Mouse (Mus musculus) ES-Bruce4 (cell line): ENCODE results near the gene Ugt1a6a. TPM values are rescaled to one million over a fixed set of nuclear protein-coding genes. Genes with fewer than 3 reads are reported as not detected.
"Not testable (repeated sequence)": the region's sequence is repeated elsewhere in the genome, so short reads cannot be mapped to it uniquely, and the experiment has no call there.

Experiments used
- H3K27ac ChIP-seq: 2 replicates; pipeline ENCODE4 v1.5.1; 2012; ENCODE audit warnings: low read length, inconsistent platforms; ENCODE audit not compliant: insufficient read depth
- H3K27me3 ChIP-seq: 2 replicates; pipeline ENCODE4 v1.6.1; 2012; ENCODE audit warnings: mild to moderate bottlenecking, low read length, inconsistent platforms; ENCODE audit not compliant: control insufficient read depth, poor library complexity, insufficient read depth, severe bottlenecking
- H3K36me3 ChIP-seq: 2 replicates; pipeline ENCODE4 v1.6.1; 2012; ENCODE audit warnings: inconsistent platforms, mild to moderate bottlenecking, low read length, moderate library complexity; ENCODE audit not compliant: control insufficient read depth, poor library complexity, insufficient read depth, severe bottlenecking
- H3K4me1 ChIP-seq: one replicate; pipeline ENCODE4 v1.8.1; 2011; ENCODE audit warnings: low read length; ENCODE audit not compliant: control insufficient read depth, insufficient read depth
- H3K4me3 ChIP-seq: 2 replicates; pipeline ENCODE4 v1.5.1; 2011; ENCODE audit warnings: low read depth, mild to moderate bottlenecking, low read length
- H3K9ac ChIP-seq: 2 replicates; pipeline ENCODE4 v1.6.1; 2012; ENCODE audit warnings: low read depth, mild to moderate bottlenecking, inconsistent platforms; ENCODE audit not compliant: poor library complexity, severe bottlenecking
- H3K9me3 ChIP-seq: replicated peaks from 2 replicates; pipeline ENCODE4 v1.6.1; 2012; ENCODE audit warnings: mild to moderate bottlenecking, low read length, inconsistent platforms; ENCODE audit not compliant: control insufficient read depth, poor library complexity, insufficient read depth, severe bottlenecking
- CTCF ChIP-seq: IDR thresholded peaks from one replicate; pipeline ENCODE4 v1.8.1; 2011; ENCODE audit warnings: low read depth, low read length
- EP300 ChIP-seq: IDR thresholded peaks from 2 replicates; pipeline ENCODE4 v1.6.1; 2011; ENCODE audit warnings: low read depth, low read length; ENCODE audit not compliant: insufficient read depth
- POLR2A ChIP-seq: IDR thresholded peaks from one replicate; pipeline ENCODE4 v1.8.1; 2011; ENCODE audit warnings: low read length; ENCODE audit not compliant: insufficient read depth
- polyA plus RNA-seq: library from polyadenylated mRNA; stranded (reverse); fragments of >200 nt; gene quantifications from 2 replicates; pipeline ENCODE4 v1.2.4, GENCODE M21; 2011; ENCODE audit warnings: low read depth; ENCODE audit not compliant: missing spikeins, insufficient read depth, insufficient read length

Gene Ugt1a6a
- polyA plus RNA-seq, 1 experiment = not detected

- Histone ChIP-seq H3K9me3 (no peaks in the 10 kb centered on the region), H3K27ac (no peak overlapping the region), H3K27me3 (no peaks in the 10 kb centered on the region), H3K4me3 (no peak overlapping the region), H3K36me3 (no peaks in the 10 kb centered on the region), H3K9ac (no peak overlapping the region), H3K4me1 (no peaks in the 10 kb centered on the region)
- no peak for TF ChIP-seq EP300
- no peak for TF ChIP-seq CTCF
- TF ChIP-seq POLR2A = no peak
Measured at GRCm38 (mm10) chr1:88136646-88137045, 2.0 kb downstream of the Ugt1a6a start.

GRCm38 (mm10) chr1:88137264-88137663, 2.7 kb downstream of the Ugt1a6a start:
- Histone ChIP-seq H3K9ac (no peak overlapping the region), H3K27ac (no peak overlapping the region), H3K36me3 (no peaks in the 10 kb centered on the region), H3K9me3 (no peaks in the 10 kb centered on the region), H3K4me1 (no peaks in the 10 kb centered on the region), H3K4me3 (no peak overlapping the region), H3K27me3 (no peaks in the 10 kb centered on the region)
- TF ChIP-seq CTCF (no peak), EP300 (no peak), POLR2A (no peak)

GRCm38 (mm10) chr1:88138145-88138544, 3.5 kb downstream of the Ugt1a6a start:
- no peaks in the 10 kb centered on the region for H3K36me3 ChIP-seq
- no peaks in the 10 kb centered on the region for H3K27me3 ChIP-seq
- TF ChIP-seq CTCF = no peak
- no peak for TF ChIP-seq EP300
- TF ChIP-seq POLR2A = no peak
- no peak overlapping the region for H3K4me3 ChIP-seq
- no peaks in the 10 kb centered on the region for H3K4me1 ChIP-seq
- H3K9me3 ChIP-seq = no peaks in the 10 kb centered on the region
- H3K9ac ChIP-seq = no peak overlapping the region
- H3K27ac ChIP-seq = no peak overlapping the region

- not testable (repeated sequence) for H3K4me3 ChIP-seq, H3K9me3 ChIP-seq, H3K27me3 ChIP-seq, H3K4me1 ChIP-seq, H3K9ac ChIP-seq, H3K36me3 ChIP-seq, H3K27ac ChIP-seq
Measured at GRCm38 (mm10) chr1:88140492-88140891, 5.9 kb downstream of the Ugt1a6a start.

GRCm38 (mm10) chr1:88143966-88144675, 9.5 kb downstream of the Ugt1a6a start:
- not testable (repeated sequence) for H3K9ac ChIP-seq, H3K9me3 ChIP-seq, H3K27ac ChIP-seq, H3K4me3 ChIP-seq, H3K27me3 ChIP-seq, H3K4me1 ChIP-seq, H3K36me3 ChIP-seq
- peak; percentile 57 for TF ChIP-seq CTCF

- TF ChIP-seq CTCF = peak; percentile 41
- H3K4me1 ChIP-seq, H3K9me3 ChIP-seq, H3K27me3 ChIP-seq, H3K9ac ChIP-seq, H3K27ac ChIP-seq, H3K36me3 ChIP-seq, H3K4me3 ChIP-seq: not testable (repeated sequence)
Measured at GRCm38 (mm10) chr1:88145278-88145677, 10.7 kb downstream of the Ugt1a6a start.

- H3K27ac ChIP-seq, H3K4me3 ChIP-seq, H3K27me3 ChIP-seq, H3K9ac ChIP-seq, H3K9me3 ChIP-seq, H3K4me1 ChIP-seq, H3K36me3 ChIP-seq: not testable (repeated sequence)
Measured at GRCm38 (mm10) chr1:88150133-88150532, 15.5 kb downstream of the Ugt1a6a start.
